Mouse (Mus musculus) limb, embryonic 14.5 days (tissue): ENCODE data around the gene Abtb2. TPM values are rescaled to one million over a fixed set of nuclear protein-coding genes. Genes with fewer than 3 reads are reported as not detected.

Experiments
- ATAC-seq: fragments of 200-750 bp; cut with Nextera tagmentation; 2 replicates; pipeline ENCODE4 v1.8.0; 2017; ENCODE audit warnings: low read depth, moderate number of reproducible peaks, moderate TSS enrichment; ENCODE audit not compliant: low FRiP score
- DNase-seq: peaks from one replicate; pipeline ENCODE4 v3.0.0-alpha.2; 2015; ENCODE audit warnings: low spot score
- H3K27ac ChIP-seq: fragments of 300-500 bp; sonication (generic); replicated peaks from 2 replicates; pipeline ENCODE4 v1.5.1; 2014; ENCODE audit warnings: low read depth, mild to moderate bottlenecking, low read length, moderate library complexity, mixed read lengths
- H3K27me3 ChIP-seq: fragments of 300-500 bp; sonication (generic); 2 replicates; pipeline ENCODE4 v1.6.1; 2014; ENCODE audit warnings: low read length, mixed read lengths; ENCODE audit not compliant: control insufficient read depth, insufficient read depth
- H3K36me3 ChIP-seq: fragments of 300-500 bp; sonication (generic); 2 replicates; pipeline ENCODE4 v1.6.1; 2014; ENCODE audit warnings: mild to moderate bottlenecking, low read length, moderate library complexity, mixed read lengths; ENCODE audit not compliant: control insufficient read depth, insufficient read depth
- H3K4me1 ChIP-seq: fragments of 300-500 bp; sonication (generic); 2 replicates; pipeline ENCODE4 v1.6.1; 2014; ENCODE audit warnings: antibody characterized with exemption, low read length, mixed read lengths; ENCODE audit not compliant: control insufficient read depth, insufficient read depth
- H3K4me2 ChIP-seq: fragments of 300-500 bp; sonication (generic); replicated peaks from 2 replicates; pipeline ENCODE4 v1.6.1; 2014; ENCODE audit warnings: low read depth, mild to moderate bottlenecking, low read length, moderate library complexity; ENCODE audit not compliant: severe bottlenecking
- H3K4me3 ChIP-seq: fragments of 300-500 bp; sonication (generic); replicated peaks from 2 replicates; pipeline ENCODE4 v1.5.1; 2014; ENCODE audit warnings: low read length
- H3K9ac ChIP-seq: fragments of 300-500 bp; sonication (generic); 2 replicates; pipeline ENCODE4 v1.6.1; 2014; ENCODE audit warnings: mild to moderate bottlenecking, low read depth, low read length, moderate library complexity; ENCODE audit not compliant: severe bottlenecking
- H3K9me3 ChIP-seq: fragments of 300-500 bp; sonication (generic); 2 replicates; pipeline ENCODE4 v1.6.1; 2016; ENCODE audit warnings: low read length; ENCODE audit not compliant: control insufficient read depth
- POLR2A ChIP-seq: fragments of 200-500 bp; IDR thresholded peaks from 2 replicates; pipeline ENCODE4 v1.8.0; 2012; ENCODE audit warnings: inconsistent platforms, mild to moderate bottlenecking, moderate library complexity, borderline replicate concordance; ENCODE audit not compliant: insufficient read depth, insufficient read length; ENCODE audit errors: extremely low read depth
- WGBS: fragments of 180-500 bp; shearing (Covaris S2); extraction: QIAGEN DNeasy Blood & Tissue Kit; methylation state at CpG from one replicate; pipeline ENCODE4 v1.1.7; 2014; 5-methylcytosine and 5-hydroxymethylcytosine counted together
- polyA plus RNA-seq, 2 experiments: library from polyadenylated mRNA; depleted of rRNA in 1 of 2; stranded (reverse) in 1 of 2; unstranded in 1 of 2; fragments of >200 nt; fragmentation: Nextera tagmentation in 1 of 2; extraction: Ambion mirVana in 1 of 2; gene quantifications; 2 replicates each; pipeline versions ENCODE4 v1.2.1 to v1.2.3; 2012 to 2014

The Abtb2 gene
- polyA plus RNA-seq, 2 experiments, result 15.6 to 22.7 TPM

- H3K36me3 ChIP-seq, result no peaks in the 10 kb centered on the region
- H3K27me3 ChIP-seq, result no peaks in the 10 kb centered on the region
- H3K4me2 ChIP-seq, result no peak overlapping the region
- no peaks in the 10 kb centered on the region for H3K9me3 ChIP-seq
- no peak for TF ChIP-seq POLR2A
- WGBS, result 82% methylated on average over 1 of the region's 1 CpGs
- H3K27ac ChIP-seq, result no peak overlapping the region
- DNase-seq (no peak), ATAC-seq (no peak)
- H3K4me1 ChIP-seq, result peaks cover 33% of the 10 kb centered on the region
- no peak overlapping the region for H3K4me3 ChIP-seq
- no peak overlapping the region for H3K9ac ChIP-seq
Observed at GRCm38 (mm10) chr2:103637385-103637784, 71.3 kb downstream of the Abtb2 start.

- Histone ChIP-seq H3K27me3 (no peaks in the 10 kb centered on the region), H3K4me3 (no peak overlapping the region), H3K4me1 (peaks cover 31% of the 10 kb centered on the region), H3K9me3 (no peaks in the 10 kb centered on the region), H3K36me3 (no peaks in the 10 kb centered on the region), H3K27ac (no peak overlapping the region), H3K4me2 (no peak overlapping the region), H3K9ac (no peak overlapping the region)
- DNase-seq (no peak), ATAC-seq (no peak)
- WGBS, result 87% methylated on average over 5 of the region's 5 CpGs
- TF ChIP-seq POLR2A, result no peak
Observed at GRCm38 (mm10) chr2:103637943-103638342, 71.8 kb downstream of the Abtb2 start.

GRCm38 (mm10) chr2:103639701-103640100, 73.6 kb downstream of the Abtb2 start:
- no peak overlapping the region for H3K4me2 ChIP-seq
- WGBS, result 11% methylated on average over 2 of the region's 2 CpGs
- no peaks in the 10 kb centered on the region for H3K36me3 ChIP-seq
- H3K9ac ChIP-seq, result no peak overlapping the region
- H3K27me3 ChIP-seq, result no peaks in the 10 kb centered on the region
- ATAC-seq (no peak), DNase-seq (no peak)
- H3K27ac ChIP-seq, result no peak overlapping the region
- no peaks in the 10 kb centered on the region for H3K9me3 ChIP-seq
- no peak for TF ChIP-seq POLR2A
- no peak overlapping the region for H3K4me3 ChIP-seq
- H3K4me1 ChIP-seq, result peaks cover 42% of the 10 kb centered on the region

- Histone ChIP-seq H3K4me3 (no peak overlapping the region), H3K27me3 (no peaks in the 10 kb centered on the region), H3K4me2 (no peak overlapping the region), H3K4me1 (peaks cover 42% of the 10 kb centered on the region), H3K36me3 (no peaks in the 10 kb centered on the region), H3K9me3 (no peaks in the 10 kb centered on the region), H3K27ac (no peak overlapping the region), H3K9ac (no peak overlapping the region)
- DNase-seq (no peak), ATAC-seq (0 out of 2 replicates have a peak, but pooled peaks have one; percentile 32)
- 44% methylated on average over 2 of the region's 2 CpGs for WGBS
- TF ChIP-seq POLR2A, result no peak
Observed at GRCm38 (mm10) chr2:103640861-103641260, 74.8 kb downstream of the Abtb2 start.

- H3K9ac ChIP-seq, result no peak overlapping the region
- TF ChIP-seq POLR2A, result no peak
- ATAC-seq (no peak), DNase-seq (no peak)
- H3K27me3 ChIP-seq, result no peaks in the 10 kb centered on the region
- no peak overlapping the region for H3K27ac ChIP-seq
- no peaks in the 10 kb centered on the region for H3K36me3 ChIP-seq
- H3K9me3 ChIP-seq, result no peaks in the 10 kb centered on the region
- no peak overlapping the region for H3K4me3 ChIP-seq
- H3K4me2 ChIP-seq, result no peak overlapping the region
- peaks cover 39% of the 10 kb centered on the region for H3K4me1 ChIP-seq
- WGBS, result 47% methylated on average over 4 of the region's 4 CpGs
Observed at GRCm38 (mm10) chr2:103643584-103644211, 77.6 kb downstream of the Abtb2 start.
